Mouse (Mus musculus) G1E-ER4 (cell line): ENCODE measurements at regions not wholly inside any gene's neighbourhood (a gene's known extent, or its start where the extent isn't known, plus 50 kb on each side); places are given as distances from the start of the nearest gene placed in this dataset.
A peak's percentile ranks its signal among the peaks of the same experiment; 100 is the strongest.

ENCODE experiments used
- GATA1 ChIP-seq: IDR thresholded peaks from one replicate; pipeline ENCODE4 v1.8.0; 2012; ENCODE audit warnings: low read length, inconsistent platforms

DNA sequence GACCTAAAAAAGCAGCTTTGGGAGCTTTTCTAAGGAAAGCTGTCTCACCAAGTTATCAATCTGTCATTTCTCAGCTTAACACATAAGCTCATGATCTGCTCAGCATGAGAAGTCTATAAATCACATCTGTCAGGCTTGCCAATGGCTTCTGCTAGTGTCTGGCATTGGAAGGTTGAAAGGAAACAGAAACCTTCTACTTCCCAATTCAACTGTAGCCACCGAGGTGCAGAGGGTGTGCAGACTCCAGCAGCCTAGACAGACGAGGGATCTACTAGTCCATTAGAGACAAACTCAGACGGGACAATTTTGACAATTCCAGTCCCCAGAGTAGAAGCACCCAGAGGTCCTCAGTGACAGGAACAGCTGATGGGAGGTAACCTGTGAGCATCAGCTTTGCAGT, 103.0 kb downstream of the Nab1 start:
- no peak for TF ChIP-seq GATA1

DNA sequence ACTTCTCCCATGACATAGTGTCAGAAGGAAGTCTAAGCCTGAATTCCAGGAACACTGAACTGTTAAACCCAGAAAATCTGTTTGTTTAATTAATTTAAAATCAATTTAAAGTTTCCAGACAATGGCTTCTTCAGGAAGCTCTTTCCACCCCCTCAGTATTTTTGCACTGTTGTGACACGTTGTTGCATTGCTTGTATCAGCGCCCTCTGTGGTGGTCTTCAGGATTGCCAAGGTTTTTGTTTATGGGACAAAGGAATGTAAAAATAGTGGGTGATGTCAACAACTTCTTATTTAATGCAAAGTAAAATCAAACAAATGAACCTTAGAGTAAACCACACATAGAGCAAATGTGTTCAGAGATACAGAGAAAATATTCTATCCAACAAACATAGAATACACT, 107.5 kb downstream of the Nab1 start:
- no peak for TF ChIP-seq GATA1

DNA sequence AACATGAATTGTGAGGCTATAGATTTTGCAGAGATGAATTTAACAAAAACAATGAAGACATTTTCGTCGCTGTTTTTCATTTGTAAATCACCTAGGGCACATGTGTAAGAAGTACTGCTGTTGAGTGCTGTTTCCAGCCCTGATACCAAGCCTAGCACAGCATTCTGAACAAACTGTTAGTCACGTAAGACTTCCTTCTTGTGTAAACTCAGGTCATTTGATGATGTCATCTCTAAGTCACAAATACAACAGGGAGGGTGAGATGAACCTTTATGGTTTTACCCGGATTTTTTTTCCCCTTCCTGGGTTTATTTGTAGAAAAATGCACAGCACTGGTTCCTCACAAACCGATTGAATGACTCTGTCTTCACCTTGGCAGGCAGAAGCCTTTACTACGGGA, 111.6 kb downstream of the Nab1 start:
- TF ChIP-seq GATA1 = no peak

DNA sequence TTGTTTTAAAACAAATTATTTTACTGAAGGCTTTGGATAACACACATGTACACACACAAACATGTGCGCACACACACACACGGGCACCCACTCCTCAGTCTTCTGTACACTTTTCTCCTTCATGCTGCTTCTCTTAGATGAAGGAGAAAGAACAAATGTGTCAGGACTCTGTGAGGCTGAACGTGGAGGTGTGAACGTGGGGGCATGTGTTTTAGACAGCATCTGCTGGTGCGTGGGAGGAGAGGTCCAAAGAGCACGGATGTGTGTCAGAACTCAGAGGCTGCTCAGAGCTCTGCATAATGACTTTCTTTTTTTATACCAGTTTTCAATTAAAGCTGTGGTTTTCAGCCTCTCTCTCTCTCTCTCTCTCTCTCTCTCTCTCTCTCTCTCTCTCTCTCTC, 112.4 kb downstream of the Nab1 start:
- no peak for TF ChIP-seq GATA1

DNA sequence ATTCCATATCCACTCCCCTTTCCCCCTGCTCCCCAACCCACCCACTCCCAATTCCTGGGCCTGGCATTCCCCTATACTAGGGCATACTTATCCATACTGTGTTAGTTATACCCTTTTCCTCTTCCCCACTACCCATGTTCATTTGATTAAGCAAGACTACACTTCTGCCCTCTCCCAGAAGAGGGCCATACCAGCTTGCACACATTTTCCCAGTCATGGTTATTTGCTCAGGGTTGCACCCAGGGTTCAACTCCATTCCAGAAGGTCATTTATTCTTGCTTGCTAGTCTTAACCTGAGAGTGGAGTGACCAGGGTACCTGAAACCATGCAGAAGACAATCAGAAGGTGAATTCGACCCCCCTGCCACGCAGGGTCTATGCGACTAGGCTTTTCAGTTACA, 113.4 kb downstream of the Nab1 start:
- TF ChIP-seq GATA1 = no peak

DNA sequence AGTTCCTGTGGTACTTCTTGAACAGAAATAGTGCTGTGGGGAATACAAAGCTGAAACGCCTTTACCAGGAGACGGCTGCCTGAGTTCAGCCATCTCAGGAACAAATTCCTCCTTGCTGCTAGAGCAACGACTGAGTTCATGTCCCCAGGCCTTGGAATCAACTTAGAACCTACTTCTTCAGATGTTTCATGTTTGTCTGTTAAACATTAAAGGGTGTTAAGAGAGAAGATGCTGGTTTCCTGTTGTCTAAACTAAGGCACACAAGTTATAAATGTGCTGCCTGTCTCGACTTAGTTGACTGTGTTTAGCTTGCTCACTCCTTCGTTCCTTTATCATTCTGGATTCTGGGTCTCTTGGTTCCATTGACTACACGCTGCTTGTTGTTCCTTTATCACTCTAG, 125.2 kb downstream of the Nab1 start:
- TF ChIP-seq GATA1 = no peak

DNA sequence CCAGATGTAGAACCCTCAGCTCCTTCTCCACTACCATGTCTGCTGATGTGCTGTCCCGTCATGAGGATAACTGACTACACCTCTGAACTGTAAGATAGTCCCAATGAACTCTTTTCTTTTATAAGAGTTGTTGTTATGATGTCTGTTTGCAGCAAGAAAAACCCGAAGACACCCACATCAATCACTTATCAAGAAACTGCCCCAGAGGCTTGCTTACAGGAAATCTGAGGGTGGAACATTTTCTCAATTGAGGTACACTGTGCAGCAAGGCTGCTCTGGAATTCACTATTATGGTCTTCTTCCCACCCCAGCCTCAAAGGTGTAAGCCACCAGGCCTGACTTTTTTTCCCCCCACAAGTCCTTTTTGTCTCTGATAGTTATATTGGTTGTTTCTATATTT, 125.8 kb downstream of the Nab1 start:
- TF ChIP-seq GATA1 = no peak

DNA sequence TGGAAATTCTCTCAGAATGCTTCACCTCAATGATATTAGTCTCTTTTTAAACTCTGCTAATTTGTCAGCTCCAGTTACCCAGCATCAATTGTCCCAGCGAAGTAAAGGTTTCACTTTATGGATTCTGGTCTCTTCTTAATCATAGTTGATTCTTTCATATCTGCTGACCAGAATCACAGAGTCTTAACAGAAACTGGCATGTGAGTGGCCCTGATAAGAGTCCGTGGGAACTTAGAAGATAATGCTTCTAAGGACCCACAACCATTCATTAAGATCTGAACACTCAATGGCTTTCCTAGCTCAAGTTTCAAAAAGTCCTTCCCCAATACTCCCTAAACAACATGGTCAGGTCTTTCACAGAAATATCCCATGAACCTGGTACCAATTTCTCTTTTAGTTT, 126.7 kb downstream of the Nab1 start:
- peak; percentile 60 for TF ChIP-seq GATA1

DNA sequence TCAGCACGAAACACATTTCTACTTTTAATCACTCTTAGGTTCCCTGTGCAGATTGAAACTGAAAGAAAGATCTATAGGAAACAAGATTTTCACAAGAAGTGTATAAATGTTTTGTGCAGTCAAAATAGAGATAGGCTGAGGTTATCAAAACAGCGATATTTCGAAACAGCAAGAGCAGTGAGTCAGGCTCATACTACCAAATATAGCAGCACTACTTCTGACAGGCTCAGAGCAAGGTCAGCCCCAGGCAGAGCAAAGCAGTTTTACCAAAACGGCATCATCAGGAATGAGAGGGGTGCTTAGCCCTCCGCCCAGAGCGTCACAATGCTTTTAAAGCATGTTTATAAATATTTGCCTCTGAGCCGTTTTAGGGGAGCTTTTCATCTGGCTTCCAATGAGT, 133.4 kb upstream of the Gls start:
- TF ChIP-seq GATA1 = no peak

DNA sequence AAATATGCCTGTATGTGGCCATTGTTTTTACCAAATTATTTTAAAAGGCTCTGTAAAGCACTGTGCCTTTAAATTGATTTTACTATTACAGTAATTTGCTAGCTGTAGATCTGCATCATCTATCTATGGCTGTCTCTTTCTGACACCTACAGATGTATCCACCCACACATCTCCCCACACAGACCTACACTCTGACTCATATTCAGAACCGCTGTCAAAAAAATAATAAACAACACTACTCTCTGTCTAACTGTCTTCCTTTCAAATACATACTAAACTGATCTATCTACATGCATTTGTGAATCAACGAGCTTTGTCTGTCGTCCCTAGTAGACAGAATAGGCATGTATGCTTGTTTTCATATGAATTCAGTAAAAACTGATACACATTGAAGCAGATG, 130.6 kb upstream of the Gls start:
- TF ChIP-seq GATA1 = no peak

DNA sequence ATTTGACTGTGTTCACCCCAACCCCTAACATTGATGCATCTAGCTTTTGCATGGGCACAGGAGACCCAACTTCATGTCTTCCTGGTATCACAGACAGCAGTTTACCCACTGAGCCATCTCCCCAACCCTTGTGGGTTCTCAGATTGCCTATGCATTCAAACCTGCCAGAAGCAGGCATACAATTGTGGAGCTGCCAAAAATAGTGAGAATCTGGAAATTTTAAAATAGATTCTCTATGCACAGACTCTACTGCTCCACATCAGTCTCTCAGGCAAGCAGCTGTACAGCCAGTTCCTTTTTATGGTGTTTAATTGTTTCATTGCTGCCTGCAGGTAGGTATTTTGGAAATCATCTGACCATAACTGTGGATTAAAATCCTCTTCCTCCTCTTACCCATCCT, 129.9 kb upstream of the Gls start:
- no peak for TF ChIP-seq GATA1

DNA sequence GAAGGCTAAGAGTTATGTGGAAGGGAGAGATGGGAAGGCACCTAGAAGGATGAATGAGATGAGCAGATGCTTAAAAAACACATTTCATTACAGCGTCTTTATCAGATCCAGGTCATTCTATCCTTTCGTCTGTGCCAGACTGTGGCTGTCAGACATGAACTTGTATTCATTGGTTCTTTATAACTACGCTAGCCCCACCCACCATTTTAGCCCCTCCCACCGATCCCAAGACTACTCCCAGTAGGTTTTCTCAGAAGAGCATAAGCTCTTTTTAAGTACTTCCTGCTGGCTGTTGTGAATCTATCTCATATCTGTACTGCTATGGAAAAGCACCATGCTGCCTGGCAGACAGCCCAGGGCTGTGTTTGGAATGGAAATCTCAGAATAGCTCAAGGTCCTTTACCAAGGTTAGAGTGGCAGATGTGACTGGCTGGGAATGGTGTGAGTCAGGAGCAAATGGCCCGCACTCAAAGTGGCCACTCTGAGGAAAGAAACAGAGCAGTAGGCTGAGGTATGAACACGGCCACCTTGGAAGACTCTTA, 121.1 kb upstream of the Gls start:
- TF ChIP-seq GATA1 = no peak

DNA sequence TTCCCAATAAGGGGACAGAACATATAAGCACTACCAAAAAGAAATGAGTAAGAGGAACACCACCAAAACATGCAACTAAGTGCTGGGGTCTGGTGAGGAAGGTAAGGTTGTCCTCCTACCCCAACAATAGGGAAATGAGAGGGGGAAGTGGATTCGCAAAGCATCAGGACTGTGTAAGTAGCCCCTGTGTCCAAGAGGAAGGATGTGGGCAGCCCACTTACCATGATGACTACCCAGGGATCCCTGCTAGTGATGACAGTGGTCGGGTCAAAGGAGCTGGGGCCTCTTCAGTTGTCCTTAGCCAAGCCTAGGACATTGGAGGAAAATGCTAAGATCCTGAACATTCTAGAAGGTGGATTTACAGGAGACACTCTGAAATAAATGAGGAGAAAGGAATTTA, 109.1 kb upstream of the Gls start:
- TF ChIP-seq GATA1 = no peak

DNA sequence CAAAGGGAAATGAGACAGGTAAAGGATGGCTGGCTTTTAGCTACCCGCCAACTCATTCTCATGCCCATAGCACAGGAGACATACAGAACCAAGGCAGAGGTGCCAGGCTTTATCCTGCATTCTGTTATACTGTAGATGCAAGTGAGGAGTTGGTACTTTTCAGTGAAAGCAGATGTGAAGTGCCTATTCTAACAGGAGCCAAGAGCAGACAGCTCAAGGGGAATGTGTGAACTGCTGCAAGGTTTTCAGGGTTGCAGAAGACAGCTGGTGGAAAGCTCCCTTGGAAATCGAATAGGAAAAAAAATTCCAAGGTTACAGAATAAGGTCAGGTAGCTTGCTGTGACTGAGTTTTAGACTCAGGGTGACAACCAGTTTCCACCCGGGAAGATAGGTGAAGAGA, 105.7 kb upstream of the Gls start:
- no peak for TF ChIP-seq GATA1

DNA sequence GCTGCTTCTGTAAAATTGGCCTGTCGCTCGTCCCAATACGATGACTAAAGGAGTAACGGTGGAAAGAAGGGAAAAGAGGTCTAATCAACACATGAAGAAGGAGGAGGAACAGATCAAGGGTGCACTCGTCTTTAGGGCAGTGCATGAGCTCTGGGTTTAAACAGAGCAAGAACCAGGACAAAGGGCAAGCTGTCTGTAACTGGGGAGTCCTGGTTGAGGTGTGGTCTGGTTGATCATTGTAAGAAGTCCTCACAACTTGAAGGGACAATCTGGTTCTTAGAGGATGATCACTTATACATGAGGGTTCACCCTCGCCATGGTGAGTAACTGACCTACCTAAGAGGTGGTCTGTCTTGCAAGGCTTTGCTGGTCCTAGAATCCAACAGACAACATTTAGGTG, 105.2 kb upstream of the Gls start:
- TF ChIP-seq GATA1 = no peak

DNA sequence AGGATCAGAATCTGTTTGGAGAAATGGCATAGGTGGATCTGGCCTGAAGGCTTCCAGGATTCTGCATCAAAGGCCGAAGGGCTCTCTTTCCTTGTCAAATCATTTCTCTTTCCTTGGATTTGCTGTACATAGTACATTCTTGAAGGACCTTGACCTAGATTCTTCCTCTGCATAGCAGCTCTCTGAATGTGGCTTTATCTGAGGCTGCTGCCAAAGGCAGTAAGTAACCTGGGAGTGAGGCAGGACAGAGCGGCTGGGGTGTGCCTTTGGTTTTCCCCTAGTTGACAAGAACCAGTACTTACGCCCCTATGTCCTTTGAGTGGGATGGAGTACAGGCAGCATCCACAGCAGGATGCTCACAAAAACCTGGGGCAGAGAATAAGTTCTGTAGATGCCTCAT, 103.7 kb upstream of the Gls start:
- no peak for TF ChIP-seq GATA1

DNA sequence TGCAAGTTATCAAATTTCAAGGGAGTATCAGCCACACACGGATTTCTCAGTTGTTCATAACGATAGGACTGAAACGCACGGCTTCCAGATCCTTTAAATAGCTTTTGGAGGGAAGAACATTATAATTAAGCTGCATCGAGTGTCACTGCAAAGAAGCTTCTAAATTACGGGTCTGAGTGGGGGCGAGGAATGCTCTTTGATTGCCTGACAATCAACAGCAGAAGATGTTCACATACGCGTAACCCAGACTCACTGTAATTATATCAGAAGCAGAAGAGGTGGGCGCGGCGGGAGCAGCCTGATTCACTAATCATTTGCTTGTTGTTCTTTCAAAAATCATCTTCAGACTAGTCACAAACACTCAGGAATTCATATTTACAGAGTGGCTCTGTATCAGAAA, 99.0 kb upstream of the Gls start:
- TF ChIP-seq GATA1 = no peak

DNA sequence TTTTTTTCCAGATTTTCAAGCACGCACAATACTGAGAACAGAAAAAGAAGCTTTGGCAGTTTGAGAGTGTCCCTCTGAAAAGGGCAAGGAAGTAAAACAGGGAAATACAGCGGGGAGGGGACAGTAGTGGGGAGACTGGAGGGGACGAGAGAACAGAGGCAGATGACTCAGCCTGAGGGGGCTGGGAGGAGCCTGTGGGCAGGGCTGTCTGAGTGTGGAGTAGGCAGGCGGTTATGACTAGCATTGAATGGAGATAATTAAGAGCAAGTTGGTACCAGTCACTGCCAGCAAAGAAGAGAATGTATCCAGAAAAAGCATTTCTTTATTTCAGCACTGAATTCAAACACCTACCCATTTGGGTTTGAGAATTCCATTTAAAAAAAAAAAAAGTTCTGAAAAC, 98.4 kb upstream of the Gls start:
- no peak for TF ChIP-seq GATA1
